7 mouse cellular contexts compared by ENCODE assay signal in the genomic region with DNA sequence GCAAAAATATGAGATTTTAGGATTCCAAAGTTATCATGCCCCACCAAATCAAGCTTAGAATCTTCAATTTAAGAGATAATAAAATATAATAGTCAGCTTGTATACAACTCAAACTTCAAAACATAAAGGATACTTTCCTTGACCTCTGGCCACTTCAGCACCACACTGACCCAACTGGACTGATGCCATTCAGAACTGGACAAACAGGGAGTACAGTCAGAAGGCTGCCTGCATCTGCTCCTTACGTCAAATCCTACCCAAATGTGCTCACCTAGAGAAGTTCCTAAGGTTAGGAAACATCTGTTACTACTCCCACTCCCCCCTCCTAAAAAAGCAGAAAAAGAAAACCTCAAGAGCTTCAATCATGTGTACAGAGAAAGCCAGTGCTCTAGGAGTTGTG. TPM values are rescaled to one million over a fixed set of nuclear protein-coding genes. Genes with fewer than 3 reads are reported as not detected.
DNase-seq lines count a peak whose midpoint lies in the region; ATAC-seq and TF ChIP-seq lines count a peak whose summit lies in the region.

No protein-coding gene starts in this region.

- H3K27me3 ChIP-seq in kidney, embryonic 15.5 days, result no peaks in the 10 kb centered on the region
- H3K27me3 ChIP-seq in ES-Bruce4 (ENCODE audit: control insufficient read depth, insufficient read depth, low read length, poor library complexity, severe bottlenecking), result no peaks in the 10 kb centered on the region
- H3K27me3 ChIP-seq in embryonic facial prominence, embryonic 14.5 days (replicated peaks; ENCODE audit: control insufficient read depth, insufficient read depth, low read length), result no peaks in the 10 kb centered on the region
- H3K27me3 ChIP-seq in liver, postnatal 0 days (ENCODE audit: insufficient read depth, low read length), result no peaks in the 10 kb centered on the region

- peaks cover 23% of the 10 kb centered on the region for H3K36me3 ChIP-seq in kidney, embryonic 15.5 days
- H3K36me3 ChIP-seq in ES-Bruce4 (ENCODE audit: control insufficient read depth, insufficient read depth, low read length, poor library complexity, severe bottlenecking), result peaks cover 30% of the 10 kb centered on the region
- peaks cover 20% of the 10 kb centered on the region for H3K36me3 ChIP-seq in embryonic facial prominence, embryonic 14.5 days (ENCODE audit: control insufficient read depth, insufficient read depth, low read length)
- peaks cover 14% of the 10 kb centered on the region for H3K36me3 ChIP-seq in liver, postnatal 0 days (replicated peaks; ENCODE audit: insufficient read depth, low read length)

- TF ChIP-seq POLR2A in ES-Bruce4 (IDR thresholded peaks at IDR 0.05; ENCODE audit: insufficient read depth, low read length), result no peak

- no peak for DNase-seq in kidney, adult 18-20 months
- DNase-seq in embryonic facial prominence, embryonic 14.5 days (ENCODE audit: low spot score), result no peak
- DNase-seq in liver, postnatal 0 days, result no peak
- no peak for DNase-seq in frontal cortex, postnatal 36 days (ENCODE audit: low spot score in 2 of 2)
- DNase-seq in ovary, adult 18-20 months (ENCODE audit: low spot score), result no peak

- 81% methylated on average over 1 of the region's 1 CpGs for WGBS in kidney, embryonic 15.5 days
- 44% methylated on average over 1 of the region's 1 CpGs for WGBS in embryonic facial prominence, embryonic 14.5 days
- 74% methylated on average over 1 of the region's 1 CpGs for WGBS in liver, postnatal 0 days (ENCODE audit: insufficient replicate concordance)

- H3K4me1 ChIP-seq in kidney, embryonic 15.5 days, result peaks cover 8% of the 10 kb centered on the region
- no peaks in the 10 kb centered on the region for H3K4me1 ChIP-seq in ES-Bruce4 (ENCODE audit: control insufficient read depth, insufficient read depth, low read length)
- peaks cover 3% of the 10 kb centered on the region; the same call in 1 of the 2 replicates for H3K4me1 ChIP-seq in embryonic facial prominence, embryonic 14.5 days (ENCODE audit: control insufficient read depth, insufficient read depth, low read length)
- peaks cover 6% of the 10 kb centered on the region; the same call in 1 of the 2 replicates for H3K4me1 ChIP-seq in liver, postnatal 0 days (ENCODE audit: insufficient read depth)

- ATAC-seq in kidney, embryonic 15.5 days (replicated peaks; ENCODE audit: low FRiP score), result no peak
- ATAC-seq in embryonic facial prominence, embryonic 14.5 days (ENCODE audit: low read depth), result no peak
- no peak for ATAC-seq in liver, postnatal 0 days

- H3K4me2 ChIP-seq in kidney, embryonic 15.5 days, result peak overlapping the region; percentile 78
- H3K4me2 ChIP-seq in embryonic facial prominence, embryonic 14.5 days (ENCODE audit: low read depth, low read length), result peak overlapping the region; percentile 84
- peak overlapping the region; percentile 72 for H3K4me2 ChIP-seq in liver, postnatal 0 days (ENCODE audit: low read depth, low read length)

- H3K4me3 ChIP-seq in kidney, embryonic 15.5 days (replicated peaks), result peak overlapping the region; percentile 99; the same call in 1 of the 2 replicates
- peak overlapping the region; percentile 66 for H3K4me3 ChIP-seq in ES-Bruce4 (ENCODE audit: low read depth, low read length)
- no peak overlapping the region for H3K4me3 ChIP-seq in embryonic facial prominence, embryonic 14.5 days (ENCODE audit: low read depth, low read length)
- H3K4me3 ChIP-seq in liver, postnatal 0 days (ENCODE audit: low read depth, low read length), result peak overlapping the region; percentile 90

- no peak overlapping the region for H3K9ac ChIP-seq in kidney, embryonic 15.5 days
- peak overlapping the region; percentile 99 for H3K9ac ChIP-seq in ES-Bruce4 (ENCODE audit: low read depth, poor library complexity, severe bottlenecking)
- no peak overlapping the region for H3K9ac ChIP-seq in embryonic facial prominence, embryonic 14.5 days (ENCODE audit: low read depth, low read length)
- H3K9ac ChIP-seq in liver, postnatal 0 days (replicated peaks), result no peak overlapping the region

- TF ChIP-seq EP300 in ES-Bruce4 (IDR thresholded peaks at IDR 0.05; ENCODE audit: insufficient read depth, low read depth, low read length), result no peak
- TF ChIP-seq EP300 in liver, postnatal 0 days (IDR thresholded peaks at IDR 0.05; ENCODE audit: low read depth), result no peak

- no peak for TF ChIP-seq CTCF in ES-Bruce4 (IDR thresholded peaks at IDR 0.05; ENCODE audit: low read depth, low read length)
- TF ChIP-seq CTCF in liver, postnatal 0 days (IDR thresholded peaks at IDR 0.05; ENCODE audit: low read depth), result no peak

- H3K27ac ChIP-seq in kidney, embryonic 15.5 days, result no peak overlapping the region
- peak overlapping the region; percentile 38; the same call in 1 of the 2 replicates for H3K27ac ChIP-seq in ES-Bruce4 (ENCODE audit: insufficient read depth, low read length)
- H3K27ac ChIP-seq in embryonic facial prominence, embryonic 14.5 days (replicated peaks; ENCODE audit: low read depth, low read length), result no peak overlapping the region
- H3K27ac ChIP-seq in liver, postnatal 0 days (ENCODE audit: low read depth), result no peak overlapping the region

- H3K9me3 ChIP-seq in kidney, embryonic 15.5 days (replicated peaks), result no peaks in the 10 kb centered on the region
- no peaks in the 10 kb centered on the region for H3K9me3 ChIP-seq in ES-Bruce4 (replicated peaks; ENCODE audit: control insufficient read depth, insufficient read depth, low read length, poor library complexity, severe bottlenecking)
- H3K9me3 ChIP-seq in embryonic facial prominence, embryonic 14.5 days (ENCODE audit: control insufficient read depth, low read length), result no peaks in the 10 kb centered on the region
- no peaks in the 10 kb centered on the region for H3K9me3 ChIP-seq in liver, postnatal 0 days (ENCODE audit: low read length)

RNA-seq across cellular contexts. Expression of a gene that starts 1.6 kb away (rescaled TPM):
- polyA plus RNA-seq in kidney, embryonic 15.5 days (2015; fragmentation: Nextera tagmentation; extraction: Ambion mirVana), result 114 and 116 TPM in 2 replicates
- 159 and 165 TPM in 2 replicates for polyA plus RNA-seq in ES-Bruce4 (2011; ENCODE audit: insufficient read depth, insufficient read length, low read depth, missing spikeins)
- polyA plus RNA-seq in embryonic facial prominence, embryonic 14.5 days (2014; fragmentation: Nextera tagmentation; extraction: Ambion mirVana), result 51.5 and 60.7 TPM in 2 replicates
- 61.6 and 62.5 TPM in 2 replicates for polyA plus RNA-seq in liver, postnatal 0 days (2015; fragmentation: Nextera tagmentation; extraction: Ambion mirVana)

RNA-seq across cellular contexts. Expression of a gene that starts 26.1 kb away (rescaled TPM):
- 5.1 and 7.2 TPM in 2 replicates for polyA plus RNA-seq in kidney, embryonic 15.5 days (2015; fragmentation: Nextera tagmentation; extraction: Ambion mirVana)
- polyA plus RNA-seq in ES-Bruce4 (2011; ENCODE audit: insufficient read depth, insufficient read length, low read depth, missing spikeins), result 2.4 and 3.6 TPM in 2 replicates
- polyA plus RNA-seq in embryonic facial prominence, embryonic 14.5 days (2014; fragmentation: Nextera tagmentation; extraction: Ambion mirVana), result 47.7 and 54.8 TPM in 2 replicates
- 0.15 and 0.50 TPM in 2 replicates for polyA plus RNA-seq in liver, postnatal 0 days (2015; fragmentation: Nextera tagmentation; extraction: Ambion mirVana)

RNA-seq across cellular contexts. Expression of a gene that starts 28.1 kb away (rescaled TPM):
- 288 and 309 TPM in 2 replicates for polyA plus RNA-seq in kidney, embryonic 15.5 days (2015; fragmentation: Nextera tagmentation; extraction: Ambion mirVana)
- polyA plus RNA-seq in ES-Bruce4 (2011; ENCODE audit: insufficient read depth, insufficient read length, low read depth, missing spikeins), result 365 and 379 TPM in 2 replicates
- polyA plus RNA-seq in embryonic facial prominence, embryonic 14.5 days (2014; fragmentation: Nextera tagmentation; extraction: Ambion mirVana), result 249 and 264 TPM in 2 replicates
- polyA plus RNA-seq in liver, postnatal 0 days (2015; fragmentation: Nextera tagmentation; extraction: Ambion mirVana), result 99.9 and 113 TPM in 2 replicates
